Mouse (Mus musculus): ENCODE results near the gene Cd19.

Gene Cd19

GRCm38 (mm10) chr7:126456382-126457266 lies 41.9 kb upstream of the Cd19 start:
- Histone ChIP-seq H3K27me3 (ENCODE audit: insufficient read depth, low read length) (peaks cover 32% of the 10 kb centered on the region), H3K9me3 (ENCODE audit: low read length) (no peaks in the 10 kb centered on the region), H3K4me1 (replicated peaks; ENCODE audit: low read depth, low read length) (peaks cover 16% of the 10 kb centered on the region), H3K4me3 (replicated peaks; ENCODE audit: low read length) (no peak overlapping the region), H3K36me3 (ENCODE audit: insufficient read depth, low read length) (no peaks in the 10 kb centered on the region)
- TF ChIP-seq CTCF (conservative IDR thresholded peaks at IDR 0.05; ENCODE audit: low read length) (no peak), POU5F1 (IDR thresholded peaks at IDR 0.05; ENCODE audit: borderline replicate concordance, low read length) (no peak), NANOG (IDR thresholded peaks at IDR 0.05; ENCODE audit: borderline replicate concordance, low read length) (no peak)

DNA sequence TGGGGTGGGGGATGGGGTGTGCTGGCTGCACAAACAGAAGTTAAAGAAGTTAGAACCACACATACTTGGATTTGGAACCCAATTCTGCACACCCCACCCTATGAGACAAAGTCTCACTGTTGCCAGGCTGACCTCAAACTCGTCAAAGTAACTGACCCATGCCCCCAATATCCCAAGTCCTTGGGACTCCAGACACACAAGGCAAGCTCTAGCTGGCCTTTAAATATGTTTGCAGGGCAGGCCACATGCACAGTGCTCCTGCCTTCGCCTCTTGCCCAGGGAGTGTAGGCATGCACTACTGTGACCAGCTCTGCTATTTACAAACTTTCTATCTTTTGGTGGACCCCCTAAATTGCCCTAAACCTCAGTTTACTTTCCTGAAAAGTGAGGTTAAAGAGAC lies 40.6 kb upstream of the Cd19 start:
- Histone ChIP-seq H3K4me1 (replicated peaks; ENCODE audit: low read depth, low read length) (peaks cover 3% of the 10 kb centered on the region), H3K36me3 (ENCODE audit: insufficient read depth, low read length) (no peaks in the 10 kb centered on the region), H3K27me3 (ENCODE audit: insufficient read depth, low read length) (peaks cover 26% of the 10 kb centered on the region), H3K9me3 (ENCODE audit: low read length) (no peaks in the 10 kb centered on the region), H3K4me3 (replicated peaks; ENCODE audit: low read length) (no peak overlapping the region)
- TF ChIP-seq CTCF (conservative IDR thresholded peaks at IDR 0.05; ENCODE audit: low read length) (no peak), NANOG (IDR thresholded peaks at IDR 0.05; ENCODE audit: borderline replicate concordance, low read length) (no peak)

DNA sequence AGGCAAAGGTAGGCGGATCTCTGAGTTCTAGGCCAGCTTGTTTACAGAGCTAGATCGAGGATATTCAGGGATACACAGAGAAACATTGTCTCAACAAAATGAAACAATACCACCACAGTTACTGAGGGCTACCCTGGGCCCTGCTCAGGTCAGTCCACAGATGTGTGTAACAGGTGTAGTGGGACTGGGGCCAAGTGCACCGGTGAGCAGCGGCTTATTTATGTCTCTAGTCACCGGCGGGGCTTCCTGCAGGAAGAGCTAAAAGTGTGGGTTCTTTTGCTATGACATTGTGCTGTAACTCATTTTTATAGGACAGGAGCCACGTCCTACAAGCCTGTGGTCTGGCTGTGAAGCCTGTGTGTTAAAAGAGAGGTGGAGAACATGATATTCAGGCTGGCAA lies 39.2 kb upstream of the Cd19 start:
- TF ChIP-seq POU5F1 (IDR thresholded peaks at IDR 0.05; ENCODE audit: borderline replicate concordance, low read length), result no peak
- no peak for TF ChIP-seq CTCF (conservative IDR thresholded peaks at IDR 0.05; ENCODE audit: low read length)
- no peak for TF ChIP-seq NANOG (IDR thresholded peaks at IDR 0.05; ENCODE audit: borderline replicate concordance, low read length)
- H3K4me1 ChIP-seq (replicated peaks; ENCODE audit: low read depth, low read length), result peaks cover 11% of the 10 kb centered on the region

GRCm38 (mm10) chr7:126452244-126452643 lies 37.6 kb upstream of the Cd19 start:
- H3K4me1 ChIP-seq (replicated peaks; ENCODE audit: low read depth, low read length), result peaks cover 16% of the 10 kb centered on the region
- no peak overlapping the region for H3K4me3 ChIP-seq (replicated peaks; ENCODE audit: low read length)
- H3K9me3 ChIP-seq (ENCODE audit: low read length), result no peaks in the 10 kb centered on the region
- TF ChIP-seq POU5F1 (IDR thresholded peaks at IDR 0.05; ENCODE audit: borderline replicate concordance, low read length), result no peak
- TF ChIP-seq NANOG (IDR thresholded peaks at IDR 0.05; ENCODE audit: borderline replicate concordance, low read length), result no peak
- no peak for TF ChIP-seq CTCF (conservative IDR thresholded peaks at IDR 0.05; ENCODE audit: low read length)
- peaks cover 6% of the 10 kb centered on the region; the same call in 1 of the 2 replicates for H3K36me3 ChIP-seq (ENCODE audit: insufficient read depth, low read length)
- H3K27me3 ChIP-seq (ENCODE audit: insufficient read depth, low read length), result peaks cover 4% of the 10 kb centered on the region; the same call in 1 of the 2 replicates

More for the DNA sequence above, 39.2 kb upstream of the Cd19 start:
- H3K36me3 ChIP-seq (ENCODE audit: insufficient read depth, low read length), result peaks cover under 1% of the 10 kb centered on the region; the same call in 1 of the 2 replicates
- peaks cover 16% of the 10 kb centered on the region for H3K27me3 ChIP-seq (ENCODE audit: insufficient read depth, low read length)
- no peaks in the 10 kb centered on the region for H3K9me3 ChIP-seq (ENCODE audit: low read length)
- H3K4me3 ChIP-seq (replicated peaks; ENCODE audit: low read length), result no peak overlapping the region

DNA sequence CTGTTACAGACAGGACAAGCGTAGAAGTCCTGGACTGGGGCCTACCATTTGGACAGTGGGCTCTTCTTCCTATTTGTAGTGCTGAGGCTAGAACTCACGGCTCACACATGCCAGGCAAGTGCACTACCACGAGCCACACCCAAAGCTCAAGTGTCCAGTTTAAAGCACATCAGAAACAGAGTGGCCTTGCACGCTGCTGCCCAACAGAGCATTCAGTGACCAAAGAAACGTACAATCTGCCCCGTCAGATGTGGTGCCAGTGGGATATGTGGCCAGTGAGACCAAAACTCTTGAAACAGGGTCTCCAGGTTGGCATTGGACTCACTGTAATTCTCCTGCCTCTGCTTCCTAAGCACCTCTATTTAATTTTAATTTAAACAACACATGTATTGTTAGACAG lies 36.0 kb upstream of the Cd19 start:
- peak overlapping the region; percentile 35; the same call in 1 of the 2 replicates for H3K4me3 ChIP-seq (replicated peaks; ENCODE audit: low read length)
- no peaks in the 10 kb centered on the region; the same call in 1 of the 2 replicates for H3K27me3 ChIP-seq (ENCODE audit: insufficient read depth, low read length)
- H3K4me1 ChIP-seq (replicated peaks; ENCODE audit: low read depth, low read length), result peaks cover 32% of the 10 kb centered on the region

GRCm38 (mm10) chr7:126449991-126450390 lies 35.3 kb upstream of the Cd19 start:
- TF ChIP-seq NANOG (IDR thresholded peaks at IDR 0.05; ENCODE audit: borderline replicate concordance, low read length) (no peak), POU5F1 (IDR thresholded peaks at IDR 0.05; ENCODE audit: borderline replicate concordance, low read length) (no peak), CTCF (conservative IDR thresholded peaks at IDR 0.05; ENCODE audit: low read length) (no peak)
- Histone ChIP-seq H3K27me3 (ENCODE audit: insufficient read depth, low read length) (no peaks in the 10 kb centered on the region; the same call in 1 of the 2 replicates), H3K9me3 (ENCODE audit: low read length) (no peaks in the 10 kb centered on the region), H3K4me1 (replicated peaks; ENCODE audit: low read depth, low read length) (peaks cover 38% of the 10 kb centered on the region), H3K36me3 (ENCODE audit: insufficient read depth, low read length) (peaks cover 20% of the 10 kb centered on the region), H3K4me3 (replicated peaks; ENCODE audit: low read length) (peak overlapping the region; percentile 35)

More for the DNA sequence above, 36.0 kb upstream of the Cd19 start:
- TF ChIP-seq POU5F1 (IDR thresholded peaks at IDR 0.05; ENCODE audit: borderline replicate concordance, low read length) (no peak), NANOG (IDR thresholded peaks at IDR 0.05; ENCODE audit: borderline replicate concordance, low read length) (no peak), CTCF (conservative IDR thresholded peaks at IDR 0.05; ENCODE audit: low read length) (no peak)
- no peaks in the 10 kb centered on the region for H3K9me3 ChIP-seq (ENCODE audit: low read length)
- peaks cover 13% of the 10 kb centered on the region for H3K36me3 ChIP-seq (ENCODE audit: insufficient read depth, low read length)

DNA sequence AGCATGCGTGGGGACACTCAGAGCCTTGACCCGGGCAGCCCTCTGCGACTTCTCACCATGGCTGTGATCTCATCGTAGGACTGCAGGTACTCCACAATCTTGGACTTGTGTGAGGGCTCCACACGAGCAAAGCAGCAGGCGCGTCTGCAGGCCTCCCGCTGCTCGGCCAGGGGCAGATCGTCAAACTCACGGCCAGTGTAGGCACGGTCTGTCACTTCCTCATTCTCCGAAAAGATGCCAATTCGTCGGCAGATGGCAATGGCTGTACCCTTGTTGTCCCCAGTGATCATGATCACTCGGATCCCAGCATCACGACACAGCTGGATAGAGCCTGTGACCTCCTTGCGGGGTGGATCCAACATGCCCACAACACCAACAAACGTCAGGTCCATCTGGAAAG lies 33.8 kb upstream of the Cd19 start:
- no peak overlapping the region for H3K4me3 ChIP-seq (replicated peaks; ENCODE audit: low read length)
- peaks cover 31% of the 10 kb centered on the region for H3K36me3 ChIP-seq (ENCODE audit: insufficient read depth, low read length)
- peaks cover 38% of the 10 kb centered on the region for H3K4me1 ChIP-seq (replicated peaks; ENCODE audit: low read depth, low read length)
- no peaks in the 10 kb centered on the region; the same call in 1 of the 2 replicates for H3K27me3 ChIP-seq (ENCODE audit: insufficient read depth, low read length)
- TF ChIP-seq POU5F1 (IDR thresholded peaks at IDR 0.05; ENCODE audit: borderline replicate concordance, low read length) (no peak), CTCF (conservative IDR thresholded peaks at IDR 0.05; ENCODE audit: low read length) (no peak), NANOG (IDR thresholded peaks at IDR 0.05; ENCODE audit: borderline replicate concordance, low read length) (no peak)
- no peaks in the 10 kb centered on the region for H3K9me3 ChIP-seq (ENCODE audit: low read length)

GRCm38 (mm10) chr7:126446217-126446616 lies 31.5 kb upstream of the Cd19 start:
- peaks cover 52% of the 10 kb centered on the region for H3K36me3 ChIP-seq (ENCODE audit: insufficient read depth, low read length)
- peak overlapping the region; percentile 67 for H3K4me3 ChIP-seq (replicated peaks; ENCODE audit: low read length)
- no peaks in the 10 kb centered on the region for H3K9me3 ChIP-seq (ENCODE audit: low read length)
- peaks cover 38% of the 10 kb centered on the region for H3K4me1 ChIP-seq (replicated peaks; ENCODE audit: low read depth, low read length)
- H3K27me3 ChIP-seq (ENCODE audit: insufficient read depth, low read length), result no peaks in the 10 kb centered on the region
- TF ChIP-seq NANOG (IDR thresholded peaks at IDR 0.05; ENCODE audit: borderline replicate concordance, low read length) (no peak), CTCF (conservative IDR thresholded peaks at IDR 0.05; ENCODE audit: low read length) (no peak), POU5F1 (IDR thresholded peaks at IDR 0.05; ENCODE audit: borderline replicate concordance, low read length) (no peak)

All from E14TG2a.4 (cell line).